Mouse (Mus musculus): Measurements from ENCODE around the gene Iqgap1.

Gene Iqgap1

DNA sequence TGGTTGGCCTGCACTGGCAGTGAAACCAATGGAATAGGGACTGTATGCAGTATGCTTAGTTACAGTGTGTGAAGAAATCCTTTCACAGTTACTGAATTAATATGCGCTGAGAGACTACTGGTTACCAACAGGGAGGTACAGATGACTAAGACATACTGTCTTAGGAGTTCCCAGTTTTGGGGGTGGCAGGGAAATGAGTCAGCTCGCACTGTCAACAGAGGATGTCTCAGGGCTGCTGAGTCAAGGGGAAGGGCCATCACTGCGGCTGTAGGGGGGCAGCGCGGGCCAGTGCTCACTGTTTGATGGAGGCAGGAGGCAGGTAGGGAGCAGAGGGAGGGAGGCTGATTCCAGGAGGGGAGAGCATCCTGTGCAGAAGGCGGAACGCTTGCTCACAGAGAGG lies 110.5 kb downstream of the Iqgap1 start:
- peak; percentile 82 for DNase-seq (ENCODE audit: low read depth)

DNA sequence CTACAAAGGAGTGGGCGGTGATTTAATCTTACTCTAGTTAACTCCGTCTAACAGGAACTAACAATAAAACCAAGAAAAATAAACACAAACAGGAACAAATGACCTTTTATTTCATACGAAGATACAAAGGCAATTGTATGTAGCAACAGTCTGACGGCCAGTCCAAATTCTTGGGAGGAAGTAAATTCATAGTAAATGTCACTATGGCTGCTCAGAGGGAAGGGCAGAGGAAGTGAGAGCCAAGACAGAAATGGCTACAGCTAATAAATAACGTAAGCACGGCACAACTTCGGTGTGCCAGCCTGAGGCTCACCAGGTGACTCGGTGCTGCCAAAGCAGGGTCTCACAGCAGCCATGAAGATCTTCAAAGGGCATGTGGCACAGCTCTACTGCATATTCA lies 114.3 kb downstream of the Iqgap1 start:
- DNase-seq (ENCODE audit: low read depth): no peak

DNA sequence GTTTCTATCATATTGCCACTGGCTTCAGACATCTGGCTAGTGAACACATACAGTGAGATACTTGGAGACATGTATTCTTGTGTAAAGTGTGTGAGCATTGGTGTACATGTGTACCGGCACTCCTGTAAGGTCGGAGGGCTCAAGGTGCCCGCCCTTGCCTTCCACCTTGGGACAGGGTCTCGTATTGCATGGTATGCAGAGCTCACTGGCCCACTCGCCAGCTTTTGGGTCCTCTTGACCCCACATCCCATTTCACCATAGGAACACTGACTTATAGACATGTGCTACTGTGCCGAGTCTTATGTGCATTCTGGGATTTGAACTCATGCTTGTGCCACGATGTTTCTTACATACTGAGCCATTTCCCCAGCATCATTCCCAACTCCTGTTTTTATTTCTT lies 115.4 kb downstream of the Iqgap1 start:
- no peak for DNase-seq (ENCODE audit: low read depth)

DNA sequence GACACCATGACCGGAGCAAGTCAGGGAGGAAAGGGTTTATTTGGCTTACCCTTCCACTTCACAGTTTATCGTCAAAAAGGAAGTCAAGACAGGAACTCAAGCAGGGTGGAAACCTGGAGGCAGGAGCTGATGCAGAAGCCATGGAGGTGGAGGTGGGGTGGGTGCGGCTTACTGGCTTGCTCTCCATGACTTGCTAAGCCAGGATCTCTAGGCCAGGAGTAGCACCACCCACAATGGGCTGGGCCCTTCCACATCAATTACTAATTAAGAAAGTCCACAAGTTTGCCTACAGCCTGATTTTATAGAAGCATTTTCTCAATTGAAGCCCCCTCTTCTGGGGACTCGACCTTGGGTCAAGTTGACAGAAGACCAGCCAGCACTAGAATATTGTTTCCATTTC lies 121.7 kb downstream of the Iqgap1 start:
- DNase-seq (ENCODE audit: low read depth): no peak

DNA sequence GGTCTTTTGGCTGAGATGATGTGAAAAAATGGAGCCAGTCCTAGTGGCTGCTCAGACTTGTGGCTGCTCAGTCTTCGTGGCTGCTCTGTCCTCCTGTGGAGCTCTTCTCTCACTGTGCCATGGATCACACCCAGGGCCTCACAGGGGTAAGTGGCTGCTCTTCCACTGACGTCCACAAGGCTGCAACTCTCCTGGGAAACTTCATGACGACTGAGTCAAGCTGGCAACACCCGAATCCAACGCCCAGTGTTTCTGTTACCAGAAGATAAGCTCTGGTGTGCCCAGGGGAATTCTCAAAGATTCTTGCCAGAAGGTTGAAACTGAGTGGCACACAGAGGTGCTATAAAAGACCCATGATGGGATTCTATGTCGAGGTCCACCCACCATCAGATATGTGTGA lies 123.3 kb downstream of the Iqgap1 start:
- no peak for DNase-seq (ENCODE audit: low read depth)

DNA sequence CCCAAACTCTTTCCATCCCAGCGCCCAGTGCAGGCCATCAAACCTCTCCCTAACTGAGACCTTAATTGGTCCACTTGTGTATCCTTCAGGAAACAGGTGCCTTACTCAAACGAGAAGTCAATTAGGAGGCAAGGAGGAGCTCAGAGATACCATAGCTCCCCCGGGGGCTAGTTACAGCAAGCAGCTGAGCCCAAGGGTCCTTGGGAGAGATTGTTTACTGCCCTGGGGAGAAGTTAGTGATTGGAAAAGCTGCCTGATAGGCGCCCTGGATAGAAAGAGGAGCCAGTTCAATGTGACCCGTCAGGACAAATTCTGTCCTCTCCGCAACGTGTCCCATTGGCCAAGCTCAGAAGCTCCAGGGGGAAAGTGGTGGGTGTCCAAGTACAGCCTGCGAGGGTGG lies 126.1 kb downstream of the Iqgap1 start:
- DNase-seq (ENCODE audit: low read depth): no peak

DNA sequence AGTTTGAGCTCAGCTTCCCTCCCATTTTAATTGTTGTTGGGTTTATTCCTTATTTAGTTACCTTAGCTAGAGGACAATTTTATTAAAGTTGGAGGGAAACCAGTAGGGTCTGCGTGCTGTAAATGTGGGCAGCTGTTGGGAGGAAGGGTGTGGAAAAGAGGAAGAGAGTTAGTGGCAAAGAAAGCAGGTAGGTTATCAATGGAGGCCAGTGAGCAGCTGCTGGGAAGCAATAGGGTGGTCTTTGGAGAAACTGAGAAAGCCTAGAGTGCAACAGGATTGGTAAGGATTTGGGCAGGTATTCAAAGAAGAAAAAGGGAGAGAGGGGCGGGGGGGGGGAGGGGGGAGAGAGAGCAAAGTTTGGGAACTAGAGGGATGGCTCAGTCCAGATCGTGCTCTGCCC lies 126.8 kb downstream of the Iqgap1 start:
- no peak for DNase-seq (ENCODE audit: low read depth)

DNA sequence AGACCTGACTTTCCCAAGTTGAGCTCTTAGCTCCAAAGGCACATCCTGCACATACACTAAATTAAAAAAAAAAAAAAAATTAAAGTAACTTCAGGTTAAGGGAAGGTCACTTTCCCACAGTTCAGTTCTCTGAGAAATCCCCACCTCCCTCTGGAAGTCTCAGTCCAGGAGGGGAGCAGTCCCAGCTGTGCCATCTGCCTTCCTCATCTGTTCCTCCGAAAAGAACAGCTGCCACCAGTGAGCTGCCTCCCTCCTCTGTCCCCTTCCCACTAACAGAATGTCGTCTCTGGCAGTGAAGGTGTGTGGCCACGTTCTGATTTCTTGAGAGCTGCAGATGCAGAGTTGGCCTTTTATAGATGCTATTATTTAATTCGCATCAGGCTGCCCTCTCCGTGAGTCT lies 127.9 kb downstream of the Iqgap1 start:
- no peak for DNase-seq (ENCODE audit: low read depth)

DNA sequence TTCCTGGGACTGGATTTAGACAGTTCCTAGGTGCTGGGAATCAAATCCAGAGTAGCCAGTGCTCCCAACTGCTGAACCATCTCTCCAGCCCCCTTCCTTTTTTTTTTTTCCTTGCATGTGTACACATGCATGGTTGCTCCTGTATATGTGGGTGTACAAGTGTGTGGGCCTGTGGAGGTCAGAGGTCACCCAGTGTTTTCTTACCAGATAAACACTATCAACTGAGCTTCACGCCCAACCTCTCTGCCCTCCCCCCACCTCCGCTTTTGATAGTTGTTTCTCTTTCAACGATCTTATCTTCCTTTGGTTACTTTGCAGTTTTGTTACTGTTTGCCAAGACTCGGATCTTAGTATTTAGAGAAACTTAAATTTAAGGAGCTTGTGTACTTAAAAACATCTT lies 128.9 kb downstream of the Iqgap1 start:
- DNase-seq (ENCODE audit: low read depth): no peak

DNA sequence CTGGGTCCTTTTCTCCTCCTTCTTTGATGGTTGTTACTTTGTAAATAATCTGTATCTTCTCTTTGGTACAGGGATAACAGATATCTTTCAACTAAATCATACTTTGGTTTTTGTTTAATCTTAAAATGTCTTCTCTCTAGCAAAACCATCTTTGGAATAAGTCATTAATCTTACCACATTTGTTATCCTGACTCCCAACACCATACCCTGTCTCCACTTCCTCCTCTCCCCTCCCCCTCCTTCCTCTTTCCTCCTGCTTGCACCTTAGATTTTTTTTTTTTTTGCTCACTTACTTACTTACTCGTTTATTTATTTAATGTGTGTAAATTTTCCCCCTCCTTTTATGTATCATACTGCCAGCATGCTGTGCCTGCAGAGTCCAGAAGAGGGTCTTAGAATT lies 129.4 kb downstream of the Iqgap1 start:
- DNase-seq (ENCODE audit: low read depth): no peak

DNA sequence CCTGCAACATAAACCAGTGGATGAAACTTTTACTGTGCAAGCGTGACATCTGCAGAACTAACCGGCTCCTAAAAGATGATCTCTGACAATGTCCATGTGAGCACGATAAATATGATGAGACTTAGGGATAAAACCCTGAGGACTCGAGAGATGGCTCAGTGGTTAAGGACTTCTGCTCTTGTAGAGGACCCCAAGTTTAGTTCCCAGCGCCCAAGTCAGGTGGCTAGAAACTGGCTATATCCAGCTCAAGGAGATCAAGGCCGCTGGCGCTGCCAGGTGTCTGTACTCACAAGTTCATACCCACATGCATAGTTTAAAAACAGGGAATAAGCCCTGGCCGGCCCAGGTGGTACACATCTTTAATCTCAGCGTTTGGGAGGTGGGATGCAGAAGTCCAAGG lies 133.3 kb downstream of the Iqgap1 start:
- DNase-seq (ENCODE audit: low read depth): no peak

DNA sequence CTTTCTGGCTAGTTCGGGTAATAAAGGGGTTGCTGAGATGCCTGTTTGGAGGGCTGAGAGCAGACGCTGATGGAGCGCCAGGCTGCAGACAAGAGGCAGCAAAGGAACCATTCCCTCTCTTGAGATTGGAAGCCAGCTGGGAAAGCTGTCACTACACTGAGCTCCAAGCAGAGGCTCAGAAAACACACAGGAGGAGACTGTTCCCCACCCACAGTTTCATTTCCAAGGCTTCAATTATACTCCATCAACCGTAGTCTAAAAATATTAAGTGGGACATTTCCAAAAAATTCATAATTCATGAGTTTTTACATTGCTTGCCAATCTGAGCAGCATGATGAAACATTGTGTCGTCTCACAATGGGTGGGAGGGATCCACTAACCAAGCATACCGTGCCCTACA lies 134.6 kb downstream of the Iqgap1 start:
- DNase-seq (ENCODE audit: low read depth): no peak

DNA sequence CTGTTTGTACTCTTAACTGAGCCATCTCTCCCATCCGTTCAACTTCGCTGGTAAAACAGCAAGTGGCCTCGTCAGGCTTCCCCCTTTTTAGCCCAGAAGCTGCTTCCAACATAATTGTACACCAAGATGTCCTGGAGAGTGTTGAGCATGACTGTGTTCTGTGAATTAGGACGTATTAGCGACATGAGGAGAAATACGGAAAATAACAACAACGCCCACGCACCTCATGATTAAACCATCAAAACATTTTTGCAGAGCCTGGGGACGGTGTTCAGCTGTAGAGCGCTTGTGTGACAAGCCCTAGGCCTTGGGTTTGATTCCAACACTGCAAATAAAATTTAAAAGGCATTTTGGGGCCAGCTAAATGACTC lies 136.6 kb downstream of the Iqgap1 start:
- peak; percentile 49 for DNase-seq (ENCODE audit: low read depth)

DNA sequence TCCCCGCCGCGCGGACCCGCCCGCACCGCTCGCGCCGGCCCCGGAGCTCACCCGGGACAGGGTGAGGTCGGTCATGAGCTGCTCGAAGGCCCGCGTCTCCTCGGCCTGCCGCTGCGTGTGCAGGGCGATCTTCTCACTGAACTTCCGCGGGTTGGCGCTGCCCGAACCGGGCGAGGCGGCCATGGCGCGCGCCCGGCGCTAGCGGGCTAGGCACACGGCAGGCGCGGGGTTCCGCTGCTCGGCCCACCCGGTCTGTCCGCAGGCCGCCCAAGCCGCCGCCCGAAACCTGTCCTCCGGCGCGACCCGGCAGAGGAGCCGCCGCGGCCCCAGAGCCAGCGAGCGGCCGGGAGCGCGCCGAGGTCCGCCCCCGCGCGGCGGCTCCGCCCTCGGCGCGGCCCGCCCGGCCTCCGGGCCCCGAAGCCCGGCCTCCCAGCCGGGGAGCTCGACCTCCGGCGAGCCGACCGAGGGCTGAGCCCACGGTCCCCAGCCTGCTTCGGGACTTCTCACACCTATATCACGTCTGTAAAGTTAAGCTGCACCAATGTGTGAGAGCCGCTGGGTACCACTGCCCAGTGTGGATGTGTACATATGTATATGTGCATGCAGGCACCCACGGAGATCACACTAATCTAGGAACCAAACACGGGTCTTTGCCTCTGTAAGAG lies 137.1 kb downstream of the Iqgap1 start, which contains the start of gene Crtc3:
TSS of gene Crtc3 (minus strand) at position 322 of the 665 bp plus-strand sequence.
- DNase-seq (ENCODE audit: low read depth): peak; percentile 80

DNA sequence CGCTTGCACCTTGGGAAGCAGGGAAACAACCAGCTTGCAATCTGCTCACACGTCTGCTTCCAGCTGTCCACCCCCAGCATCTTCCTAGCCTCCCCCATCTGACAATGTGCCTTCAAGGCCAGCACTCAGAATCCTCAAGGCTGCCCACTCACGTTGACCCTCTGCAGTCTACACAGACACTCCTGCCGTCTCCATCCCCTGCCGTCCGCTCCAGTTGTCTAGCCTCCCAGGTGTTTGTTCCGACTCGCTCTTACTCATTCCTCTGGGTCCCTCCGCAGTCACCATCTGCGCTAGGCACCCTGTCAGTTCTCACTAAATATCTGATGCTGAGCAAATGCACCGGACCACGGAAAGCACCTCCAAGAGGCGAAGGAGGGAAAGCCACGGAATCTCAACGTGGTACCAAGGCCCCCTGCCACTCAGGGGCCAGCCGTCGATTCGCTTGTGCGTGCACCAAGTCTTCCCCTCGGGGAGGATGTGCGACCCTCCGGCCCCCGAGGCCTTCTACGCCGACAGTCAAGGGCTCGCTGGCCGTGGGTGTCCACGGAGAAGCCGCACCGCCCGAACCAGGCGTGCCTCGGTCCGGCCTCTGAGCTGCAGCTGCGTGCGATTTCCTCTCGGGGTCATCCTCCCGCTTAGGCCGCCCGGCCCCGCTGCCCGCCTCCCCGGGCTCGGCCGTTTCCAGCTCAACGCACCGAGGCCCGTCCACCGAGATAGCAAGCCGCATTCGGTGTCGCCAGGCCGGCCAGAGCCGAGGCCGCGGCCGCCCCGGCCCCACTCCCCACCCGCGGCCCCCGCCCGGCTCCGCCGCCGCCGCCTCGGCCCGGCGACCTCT lies 137.8 kb downstream of the Iqgap1 start:
- DNase-seq (ENCODE audit: low read depth): peak; percentile 75

DNA sequence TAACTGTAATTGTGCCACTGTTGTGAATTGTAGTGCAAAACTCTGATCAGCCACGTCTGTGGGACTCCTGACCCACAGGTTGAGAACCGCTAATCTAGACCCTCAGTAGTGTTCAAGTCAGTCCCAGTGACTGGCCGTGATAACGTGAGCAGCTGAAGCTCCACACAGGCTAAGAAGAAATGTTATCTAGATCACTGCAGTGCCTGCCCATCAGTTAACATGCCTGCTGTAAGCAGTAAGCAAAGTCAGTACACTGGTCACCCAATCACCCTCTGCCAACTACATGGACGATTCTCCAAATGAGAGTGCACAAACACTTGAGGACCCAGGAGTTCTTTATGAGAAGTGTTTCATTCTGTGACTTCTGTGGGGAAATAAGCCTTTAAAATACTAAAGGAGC lies 140.1 kb downstream of the Iqgap1 start:
- no peak for DNase-seq (ENCODE audit: low read depth)

DNA sequence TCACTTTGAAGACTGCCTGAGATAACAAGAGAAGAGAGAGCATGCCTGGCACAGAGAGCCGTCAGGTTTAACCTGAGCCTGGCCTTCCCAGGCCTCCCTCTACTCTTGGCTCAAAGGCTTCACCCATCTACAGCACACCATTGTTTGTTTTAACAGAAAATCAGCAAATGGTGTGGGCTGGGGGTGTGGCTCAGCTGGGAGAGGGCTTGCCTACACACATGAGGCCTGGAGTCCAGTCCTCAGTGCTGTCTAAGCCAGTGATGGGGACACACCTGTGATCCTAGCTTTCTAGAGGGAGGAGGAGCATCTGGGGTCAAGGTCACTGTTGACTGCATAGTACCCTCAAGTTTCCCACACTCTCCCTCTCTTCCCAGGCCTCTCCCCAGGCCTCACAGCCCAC lies 143.1 kb downstream of the Iqgap1 start:
- DNase-seq (ENCODE audit: low read depth): no peak

DNA sequence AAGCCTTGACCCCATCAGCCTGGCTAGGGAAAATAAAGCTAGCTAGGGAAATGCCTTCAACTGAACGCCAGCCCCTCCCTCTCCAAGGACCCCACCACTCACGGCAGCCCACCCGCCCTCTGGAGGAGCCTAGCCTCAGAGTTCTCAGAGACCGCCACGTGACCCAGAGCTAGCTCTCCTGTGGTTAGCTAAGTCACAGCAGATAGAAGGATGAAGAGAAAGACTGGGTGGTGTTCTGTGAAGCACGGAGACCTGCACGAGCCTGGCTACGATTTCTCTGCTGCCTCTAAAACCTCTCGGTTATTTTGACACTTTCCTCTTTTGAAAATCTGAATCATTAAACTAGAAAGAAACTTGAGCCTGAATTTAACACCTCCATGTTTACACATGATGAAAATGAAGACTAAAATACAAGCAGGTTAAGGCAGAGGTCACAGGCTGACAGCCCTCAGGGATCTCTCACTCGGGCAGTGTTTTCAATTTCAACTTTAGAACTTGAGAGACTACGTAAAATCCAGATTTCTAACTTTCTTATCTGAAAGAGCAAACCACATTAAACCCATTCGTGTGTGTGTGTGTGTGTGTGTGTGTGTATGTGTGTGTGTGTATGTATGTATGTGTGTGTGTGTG lies 145.4 kb downstream of the Iqgap1 start:
- no peak for DNase-seq (ENCODE audit: low read depth)

DNA sequence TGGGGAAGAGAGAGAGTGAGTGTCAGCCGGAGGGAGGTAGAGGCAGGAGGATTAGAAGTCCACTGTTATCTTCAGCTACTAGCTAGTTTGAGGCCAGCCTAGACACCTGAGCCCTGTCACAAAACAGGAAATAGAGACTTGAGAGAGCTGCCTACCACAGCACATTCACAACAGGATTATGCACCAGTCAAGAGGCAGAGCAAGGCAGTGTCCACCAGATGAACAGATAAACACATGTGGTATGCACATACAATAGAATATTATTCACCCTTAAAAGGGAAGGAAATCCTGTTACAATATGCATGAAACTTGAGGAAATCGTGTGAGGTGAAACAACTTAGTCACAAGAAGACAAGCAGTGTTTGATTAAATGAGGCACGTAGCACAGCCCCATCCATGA lies 153.5 kb downstream of the Iqgap1 start:
- DNase-seq (ENCODE audit: low read depth): no peak

DNA sequence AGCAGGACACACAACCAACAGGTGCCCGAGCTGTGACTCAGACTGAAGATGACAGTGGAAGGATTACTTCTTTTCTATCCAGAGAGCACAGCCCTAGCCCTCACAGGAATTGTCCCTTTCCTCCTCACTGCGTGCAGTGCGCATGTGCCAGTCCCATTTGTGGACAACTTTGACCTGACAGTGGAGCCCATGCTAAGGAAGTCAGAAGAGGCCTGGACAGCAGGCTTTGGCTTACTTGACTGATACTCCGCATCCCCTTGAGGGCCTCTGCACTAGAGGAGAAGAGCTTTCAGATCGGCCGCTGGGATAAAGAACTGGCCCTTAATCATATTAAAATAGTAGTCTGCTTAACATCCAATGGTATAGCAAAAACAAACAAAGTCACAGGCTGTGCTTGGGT lies 154.9 kb downstream of the Iqgap1 start:
- no peak for DNase-seq (ENCODE audit: low read depth)

DNA sequence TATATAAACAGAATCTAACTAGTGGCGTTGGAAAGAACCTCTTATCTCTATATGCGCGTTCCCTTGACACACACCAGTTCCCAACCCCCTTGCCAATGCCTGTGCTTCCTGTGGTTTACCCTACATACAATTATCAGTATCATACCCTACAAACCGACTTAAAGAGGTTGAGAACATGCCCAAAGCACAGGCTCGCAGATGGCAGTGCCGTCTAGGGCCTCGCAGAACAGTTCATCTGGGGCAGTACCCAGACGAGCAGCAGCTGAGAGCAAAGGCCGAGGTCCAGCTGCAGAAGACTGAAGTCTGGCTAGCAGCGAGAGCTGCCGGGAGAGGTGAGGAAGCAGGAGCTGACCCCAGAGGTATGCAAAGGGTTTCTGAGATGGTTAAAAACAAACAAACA lies 158.6 kb downstream of the Iqgap1 start:
- DNase-seq (ENCODE audit: low read depth): no peak

DNA sequence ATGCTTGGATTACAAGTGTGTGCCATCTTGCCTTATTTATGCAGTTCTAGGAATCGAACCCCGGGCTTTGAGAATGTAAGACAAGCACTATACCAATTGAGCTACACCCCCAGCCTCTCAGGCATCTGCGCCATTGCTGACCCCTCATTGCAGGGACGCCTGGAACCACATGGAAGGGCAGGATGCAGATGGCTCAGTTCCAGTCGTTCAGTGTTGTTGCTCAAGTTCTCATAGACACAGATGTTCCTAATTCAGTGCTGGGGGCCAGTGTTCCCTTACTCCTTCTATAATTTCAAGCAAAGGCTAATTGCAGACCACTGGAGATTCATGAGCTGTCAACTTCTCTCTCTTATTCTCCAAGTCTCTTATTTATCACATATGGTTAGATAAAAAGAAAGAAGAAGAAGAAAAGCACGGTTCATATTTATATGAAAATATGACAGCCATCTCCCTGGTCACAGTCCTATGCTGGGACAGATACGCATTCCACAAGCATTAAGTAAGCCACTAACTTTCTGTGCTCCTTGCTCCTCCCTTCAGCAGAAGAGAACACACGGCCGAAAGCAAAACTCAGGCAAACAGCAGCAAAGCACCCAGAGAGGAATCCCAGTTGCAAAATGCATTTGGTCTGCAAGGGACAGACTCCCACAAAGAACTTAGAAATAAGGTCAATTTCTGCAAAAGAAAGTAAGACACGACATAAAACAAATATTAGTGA lies 159.4 kb downstream of the Iqgap1 start:
- DNase-seq (ENCODE audit: low read depth): peak; percentile 87

All from NIH3T3 (cell line).